Mouse (Mus musculus) heart, postnatal 0 days (tissue): ENCODE results near the gene Il1r1.

Experiments used
- CTCF ChIP-seq: IDR thresholded peaks from 2 replicates; pipeline ENCODE4 v1.5.1; 2016; ENCODE audit warnings: antibody characterized with exemption, control low read depth, low read depth
- EP300 ChIP-seq: IDR thresholded peaks from 2 replicates; pipeline ENCODE4 v1.6.1; 2016; ENCODE audit warnings: antibody characterized with exemption, low read depth

- TF ChIP-seq CTCF (no peak), EP300 (no peak)
These were observed 59.1 kb downstream of the Il1r1 start for GRCm38 (mm10) chr1:40283995-40284394.
